Mouse (Mus musculus): ENCODE results near the gene Glrx5. TPM values are rescaled to one million over a fixed set of nuclear protein-coding genes. Genes with fewer than 3 reads are reported as not detected.

The Glrx5 gene
- polyA plus RNA-seq, 1 experiment from 2014 or later = 254 TPM

DNA sequence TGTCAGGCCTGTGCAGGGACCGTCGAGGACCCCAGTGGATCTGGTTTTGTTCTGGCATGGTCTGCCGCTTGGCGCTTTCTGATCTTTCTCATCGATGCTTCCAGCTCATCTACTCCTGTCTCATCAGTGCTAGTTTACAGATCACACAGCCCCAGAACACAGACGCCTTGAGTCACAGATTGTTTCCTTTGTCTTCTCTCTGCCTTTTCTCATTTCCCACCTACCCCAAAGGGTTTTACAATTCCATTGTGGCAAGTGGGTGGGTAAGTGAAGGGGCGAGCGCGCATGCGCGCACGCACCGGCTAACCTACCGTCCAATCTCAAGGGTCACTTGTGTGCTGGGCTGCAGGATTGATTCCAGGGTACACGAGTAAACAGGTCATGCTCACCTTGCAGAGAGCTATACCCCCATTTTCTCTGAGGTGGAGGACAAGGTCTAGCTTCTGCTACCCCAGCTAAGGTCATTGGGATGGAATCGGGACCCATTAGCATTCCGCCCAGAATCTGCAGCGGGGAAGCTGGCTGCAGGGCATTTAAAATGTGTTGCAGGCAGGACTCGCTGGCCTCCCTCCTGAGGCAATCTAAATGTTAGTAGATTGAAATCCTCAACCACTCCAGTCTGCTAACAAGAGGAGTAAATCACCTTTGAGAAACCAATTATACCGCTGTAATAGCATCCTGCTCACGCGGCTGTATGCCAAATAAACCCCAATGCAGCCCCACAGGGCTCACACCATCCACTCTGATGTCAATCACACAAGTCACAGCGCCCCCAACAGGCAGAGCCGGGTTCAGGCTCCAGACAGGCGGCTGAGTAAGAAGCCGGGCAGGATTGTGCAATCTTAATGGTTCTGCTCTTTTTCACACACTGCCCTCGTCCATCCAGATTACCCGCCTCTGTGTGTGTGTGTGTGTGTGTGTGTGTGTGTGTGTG lies 31.0 kb downstream of the Glrx5 start:
- WGBS (ENCODE audit: insufficient replicate concordance) = 45% methylated on average over 28 of the region's 28 CpGs
- no peak overlapping the region for H3K9ac ChIP-seq (ENCODE audit: low read depth, low read length)

GRCm38 (mm10) chr12:105064168-105064567 lies 31.7 kb downstream of the Glrx5 start:
- H3K9me3 ChIP-seq (replicated peaks; ENCODE audit: control insufficient read depth, low read length) = no peaks in the 10 kb centered on the region
- H3K27me3 ChIP-seq (ENCODE audit: control insufficient read depth, insufficient read depth, low read length) = 0 out of 2 replicates have a peak, but pooled peaks cover 3% of the 10 kb centered on the region
- ATAC-seq (replicated peaks; ENCODE audit: insufficient number of reproducible peaks, low FRiP score, low TSS enrichment) = no peak
- H3K27ac ChIP-seq (ENCODE audit: low read depth, low read length) = no peak overlapping the region
- H3K9ac ChIP-seq (ENCODE audit: low read depth, low read length) = no peak overlapping the region
- whole genome bisulfite sequencing (ENCODE audit: insufficient replicate concordance) = 82% methylated on average over 4 of the region's 4 CpGs
- H3K36me3 ChIP-seq (ENCODE audit: control insufficient read depth, insufficient read depth, low read length) = no peaks in the 10 kb centered on the region
- H3K4me1 ChIP-seq (ENCODE audit: control insufficient read depth, insufficient read depth, low read length) = no peaks in the 10 kb centered on the region
- H3K4me2 ChIP-seq = no peak overlapping the region
- H3K4me3 ChIP-seq (ENCODE audit: low read depth, low read length) = no peak overlapping the region

More for the DNA sequence above, 31.0 kb downstream of the Glrx5 start:
- H3K27me3 ChIP-seq (ENCODE audit: control insufficient read depth, insufficient read depth, low read length) = 0 out of 2 replicates have a peak, but pooled peaks cover 3% of the 10 kb centered on the region
- no peaks in the 10 kb centered on the region for H3K9me3 ChIP-seq (replicated peaks; ENCODE audit: control insufficient read depth, low read length)
- ATAC-seq (replicated peaks; ENCODE audit: insufficient number of reproducible peaks, low FRiP score, low TSS enrichment) = no peak
- no peak overlapping the region for H3K4me3 ChIP-seq (ENCODE audit: low read depth, low read length)
- H3K27ac ChIP-seq (ENCODE audit: low read depth, low read length) = no peak overlapping the region
- H3K4me1 ChIP-seq (ENCODE audit: control insufficient read depth, insufficient read depth, low read length) = no peaks in the 10 kb centered on the region
- H3K36me3 ChIP-seq (ENCODE audit: control insufficient read depth, insufficient read depth, low read length) = no peaks in the 10 kb centered on the region
- no peak overlapping the region for H3K4me2 ChIP-seq

DNA sequence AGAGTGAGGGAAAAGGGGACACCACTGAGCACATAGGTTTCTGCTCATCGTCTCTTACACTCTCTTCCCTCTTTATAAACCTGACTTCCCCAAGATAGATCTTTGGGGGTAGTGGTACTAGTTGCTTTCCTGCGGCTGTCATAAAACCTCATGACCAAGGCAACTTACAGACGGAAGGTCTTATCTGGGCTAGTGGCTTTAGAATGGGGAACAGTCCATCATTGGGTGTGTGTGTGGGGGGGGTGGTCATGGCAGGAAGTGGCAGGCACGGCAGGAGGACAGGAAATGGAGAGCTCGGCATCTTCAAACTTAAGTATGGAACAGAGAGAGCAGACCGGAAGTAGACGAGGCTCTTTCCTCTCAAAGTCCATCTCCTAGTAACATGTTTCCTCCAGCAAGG lies 32.6 kb downstream of the Glrx5 start:
- Histone ChIP-seq H3K27me3 (ENCODE audit: control insufficient read depth, insufficient read depth, low read length) (0 out of 2 replicates have a peak, but pooled peaks cover 3% of the 10 kb centered on the region), H3K36me3 (ENCODE audit: control insufficient read depth, insufficient read depth, low read length) (no peaks in the 10 kb centered on the region), H3K27ac (ENCODE audit: low read depth, low read length) (no peak overlapping the region), H3K9ac (ENCODE audit: low read depth, low read length) (no peak overlapping the region), H3K9me3 (replicated peaks; ENCODE audit: control insufficient read depth, low read length) (no peaks in the 10 kb centered on the region), H3K4me1 (ENCODE audit: control insufficient read depth, insufficient read depth, low read length) (no peaks in the 10 kb centered on the region), H3K4me2 (no peak overlapping the region), H3K4me3 (ENCODE audit: low read depth, low read length) (no peak overlapping the region)
- WGBS (ENCODE audit: insufficient replicate concordance) = 81% methylated on average over 7 of the region's 7 CpGs
- no peak for ATAC-seq (replicated peaks; ENCODE audit: insufficient number of reproducible peaks, low FRiP score, low TSS enrichment)

DNA sequence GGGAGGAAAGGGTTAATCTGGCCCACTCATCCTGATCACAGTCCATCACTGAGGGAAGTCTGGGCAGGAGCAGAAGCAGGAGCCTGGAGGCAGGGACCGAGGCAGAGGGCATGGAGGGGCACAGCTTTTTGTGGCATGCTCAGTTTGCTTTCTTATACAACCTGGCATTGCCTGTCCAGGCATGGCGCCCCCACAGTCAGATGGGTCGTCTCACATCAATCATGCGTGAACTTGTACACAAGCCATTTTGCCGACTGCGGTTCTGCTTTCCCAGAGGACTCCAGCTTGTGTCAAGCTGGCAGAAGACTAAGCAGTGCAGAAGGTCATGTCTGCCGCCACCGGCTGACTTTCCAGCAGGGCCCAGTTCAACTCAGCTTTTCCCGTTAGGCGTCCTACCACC lies 34.0 kb downstream of the Glrx5 start:
- Histone ChIP-seq H3K4me3 (ENCODE audit: low read depth, low read length) (no peak overlapping the region), H3K9ac (ENCODE audit: low read depth, low read length) (no peak overlapping the region), H3K9me3 (replicated peaks; ENCODE audit: control insufficient read depth, low read length) (no peaks in the 10 kb centered on the region), H3K36me3 (ENCODE audit: control insufficient read depth, insufficient read depth, low read length) (no peaks in the 10 kb centered on the region), H3K27ac (ENCODE audit: low read depth, low read length) (no peak overlapping the region), H3K27me3 (ENCODE audit: control insufficient read depth, insufficient read depth, low read length) (0 out of 2 replicates have a peak, but pooled peaks cover 3% of the 10 kb centered on the region), H3K4me2 (no peak overlapping the region), H3K4me1 (ENCODE audit: control insufficient read depth, insufficient read depth, low read length) (no peaks in the 10 kb centered on the region)
- no peak for ATAC-seq (replicated peaks; ENCODE audit: insufficient number of reproducible peaks, low FRiP score, low TSS enrichment)
- WGBS (ENCODE audit: insufficient replicate concordance) = 77% methylated on average over 10 of the region's 10 CpGs

DNA sequence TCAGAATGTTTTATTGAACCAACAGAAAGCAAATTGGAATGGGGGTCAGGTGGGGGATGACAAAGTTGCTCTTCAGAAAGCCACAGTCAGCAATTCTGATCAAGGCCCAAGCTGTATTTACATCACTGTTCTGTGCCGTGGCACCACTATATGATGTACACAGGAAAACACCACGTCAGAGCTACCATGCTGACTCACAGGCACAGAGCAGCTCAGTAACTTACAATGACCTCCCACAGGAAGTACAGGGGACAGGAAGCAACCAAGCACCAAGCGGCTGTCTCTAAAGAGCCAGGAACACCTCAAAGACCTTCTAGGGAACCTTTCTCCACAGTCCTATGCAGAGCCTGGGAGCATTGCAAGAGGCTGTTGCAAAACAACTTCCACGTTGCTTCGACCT lies 36.4 kb downstream of the Glrx5 start:
- Histone ChIP-seq H3K36me3 (ENCODE audit: control insufficient read depth, insufficient read depth, low read length) (no peaks in the 10 kb centered on the region), H3K4me1 (ENCODE audit: control insufficient read depth, insufficient read depth, low read length) (no peaks in the 10 kb centered on the region), H3K9me3 (replicated peaks; ENCODE audit: control insufficient read depth, low read length) (no peaks in the 10 kb centered on the region), H3K27me3 (ENCODE audit: control insufficient read depth, insufficient read depth, low read length) (no peaks in the 10 kb centered on the region), H3K4me2 (no peak overlapping the region), H3K9ac (ENCODE audit: low read depth, low read length) (no peak overlapping the region), H3K27ac (ENCODE audit: low read depth, low read length) (no peak overlapping the region), H3K4me3 (ENCODE audit: low read depth, low read length) (no peak overlapping the region)
- no peak for ATAC-seq (replicated peaks; ENCODE audit: insufficient number of reproducible peaks, low FRiP score, low TSS enrichment)
- 58% methylated on average over 5 of the region's 5 CpGs for WGBS (ENCODE audit: insufficient replicate concordance)

DNA sequence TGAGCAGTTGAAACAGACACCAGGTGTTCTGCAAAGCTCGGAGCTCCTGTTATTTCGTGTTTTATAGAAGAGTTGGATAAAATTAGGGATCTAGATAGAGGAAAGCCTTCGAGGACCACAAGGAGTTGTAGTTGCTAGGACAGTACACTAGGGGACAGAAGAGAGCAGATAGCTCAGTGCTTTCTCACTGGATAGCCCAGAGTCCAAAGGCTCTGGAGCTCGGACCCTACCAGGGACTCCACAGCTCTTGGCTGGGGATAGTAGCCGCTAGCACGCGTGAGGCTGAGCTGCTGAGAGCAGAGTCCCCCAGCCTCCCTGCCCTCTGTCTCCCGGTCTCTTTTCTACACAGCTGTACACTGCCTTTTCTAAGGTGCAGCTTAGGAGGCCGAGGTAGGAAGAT lies 41.2 kb downstream of the Glrx5 start:
- Histone ChIP-seq H3K9ac (ENCODE audit: low read depth, low read length) (no peak overlapping the region), H3K27ac (ENCODE audit: low read depth, low read length) (no peak overlapping the region), H3K4me1 (ENCODE audit: control insufficient read depth, insufficient read depth, low read length) (no peaks in the 10 kb centered on the region), H3K9me3 (replicated peaks; ENCODE audit: control insufficient read depth, low read length) (no peaks in the 10 kb centered on the region), H3K4me3 (ENCODE audit: low read depth, low read length) (no peak overlapping the region), H3K4me2 (no peak overlapping the region), H3K27me3 (ENCODE audit: control insufficient read depth, insufficient read depth, low read length) (0 out of 2 replicates have a peak, but pooled peaks cover 2% of the 10 kb centered on the region), H3K36me3 (ENCODE audit: control insufficient read depth, insufficient read depth, low read length) (no peaks in the 10 kb centered on the region)
- 24% methylated on average over 9 of the region's 9 CpGs for WGBS (ENCODE audit: insufficient replicate concordance)
- no peak; the same call in 1 of the 2 replicates for ATAC-seq (replicated peaks; ENCODE audit: insufficient number of reproducible peaks, low FRiP score, low TSS enrichment)

GRCm38 (mm10) chr12:105075496-105075895 lies 43.0 kb downstream of the Glrx5 start:
- no peak overlapping the region for H3K9ac ChIP-seq (ENCODE audit: low read depth, low read length)
- WGBS (ENCODE audit: insufficient replicate concordance) = 54% methylated on average over 7 of the region's 7 CpGs
- no peak overlapping the region for H3K27ac ChIP-seq (ENCODE audit: low read depth, low read length)
- no peaks in the 10 kb centered on the region for H3K36me3 ChIP-seq (ENCODE audit: control insufficient read depth, insufficient read depth, low read length)
- no peak overlapping the region for H3K4me2 ChIP-seq
- no peak overlapping the region for H3K4me3 ChIP-seq (ENCODE audit: low read depth, low read length)
- no peaks in the 10 kb centered on the region for H3K9me3 ChIP-seq (replicated peaks; ENCODE audit: control insufficient read depth, low read length)
- 0 out of 2 replicates have a peak, but pooled peaks cover 2% of the 10 kb centered on the region for H3K27me3 ChIP-seq (ENCODE audit: control insufficient read depth, insufficient read depth, low read length)
- no peak for ATAC-seq (replicated peaks; ENCODE audit: insufficient number of reproducible peaks, low FRiP score, low TSS enrichment)
- H3K4me1 ChIP-seq (ENCODE audit: control insufficient read depth, insufficient read depth, low read length) = no peaks in the 10 kb centered on the region

GRCm38 (mm10) chr12:105076511-105076910 lies 44.0 kb downstream of the Glrx5 start:
- Histone ChIP-seq H3K9me3 (replicated peaks; ENCODE audit: control insufficient read depth, low read length) (no peaks in the 10 kb centered on the region), H3K9ac (ENCODE audit: low read depth, low read length) (no peak overlapping the region), H3K27me3 (ENCODE audit: control insufficient read depth, insufficient read depth, low read length) (0 out of 2 replicates have a peak, but pooled peaks cover 2% of the 10 kb centered on the region), H3K27ac (ENCODE audit: low read depth, low read length) (no peak overlapping the region), H3K4me3 (ENCODE audit: low read depth, low read length) (no peak overlapping the region), H3K4me2 (no peak overlapping the region), H3K36me3 (ENCODE audit: control insufficient read depth, insufficient read depth, low read length) (no peaks in the 10 kb centered on the region), H3K4me1 (ENCODE audit: control insufficient read depth, insufficient read depth, low read length) (no peaks in the 10 kb centered on the region)
- WGBS (ENCODE audit: insufficient replicate concordance) = 73% methylated on average over 3 of the region's 3 CpGs
- ATAC-seq (replicated peaks; ENCODE audit: insufficient number of reproducible peaks, low FRiP score, low TSS enrichment) = no peak
